Mouse (Mus musculus): ENCODE data around the gene Ubl4b. TPM values are rescaled to one million over a fixed set of nuclear protein-coding genes. Genes with fewer than 3 reads are reported as not detected.

Ubl4b gene
- polyA plus RNA-seq, 1 experiment from 2014 or later, result not detected

DNA sequence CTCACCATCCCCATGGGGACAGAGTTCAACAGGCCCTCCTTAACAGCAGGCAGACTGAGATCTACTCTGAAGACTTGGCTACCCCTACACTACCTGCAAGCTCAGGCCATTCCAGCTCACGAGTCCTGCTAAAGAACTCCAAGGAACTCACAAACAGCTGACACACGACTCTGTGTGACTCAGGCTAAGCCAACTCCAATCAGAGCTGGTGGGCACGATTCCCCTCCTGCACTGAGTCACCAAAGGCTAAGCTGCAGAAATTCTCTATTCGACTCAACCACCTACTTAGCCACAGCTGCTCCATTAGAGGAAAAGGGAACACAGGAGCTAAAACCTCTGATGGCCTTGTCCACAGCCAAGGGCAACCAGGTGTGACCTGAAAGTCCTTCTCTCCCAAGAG lies 38.9 kb downstream of the Ubl4b start:
- peaks cover 22% of the 10 kb centered on the region for H3K4me1 ChIP-seq (replicated peaks)
- no peak overlapping the region for H3K27ac ChIP-seq (replicated peaks)
- no peaks in the 10 kb centered on the region for H3K9me3 ChIP-seq
- peaks cover 71% of the 10 kb centered on the region for H3K27me3 ChIP-seq
- WGBS, result 76% methylated on average over 4 of the region's 4 CpGs
- H3K36me3 ChIP-seq, result no peaks in the 10 kb centered on the region
- no peak overlapping the region for H3K4me3 ChIP-seq
- H3K4me2 ChIP-seq, result peak overlapping the region; percentile 95
- no peak overlapping the region for H3K9ac ChIP-seq
- no peak for ATAC-seq (ENCODE audit: low read depth)

DNA sequence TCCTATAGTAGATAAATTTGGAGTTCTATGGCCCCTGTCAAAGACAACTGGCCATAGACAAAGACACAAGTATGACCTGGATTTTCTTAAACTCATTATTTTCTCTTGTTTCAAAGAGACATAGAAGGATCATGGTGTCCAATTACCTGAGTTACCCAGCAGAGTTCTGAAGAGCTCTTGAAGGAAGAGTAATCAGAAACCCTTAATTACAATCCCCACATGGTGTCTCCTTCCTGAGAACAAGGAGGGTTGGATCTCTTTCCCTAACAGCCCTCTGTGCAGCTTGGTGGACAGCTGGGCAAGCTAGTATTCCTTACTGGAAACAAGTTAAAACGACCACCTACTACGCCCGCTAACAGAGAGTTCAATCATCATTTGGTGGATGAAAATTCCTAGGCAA lies 43.5 kb downstream of the Ubl4b start:
- WGBS, result 81% methylated on average over 3 of the region's 3 CpGs
- Histone ChIP-seq H3K9ac (no peak overlapping the region), H3K9me3 (no peaks in the 10 kb centered on the region), H3K27ac (replicated peaks) (no peak overlapping the region), H3K27me3 (peaks cover 25% of the 10 kb centered on the region), H3K4me2 (no peak overlapping the region), H3K36me3 (no peaks in the 10 kb centered on the region), H3K4me1 (replicated peaks) (peaks cover 6% of the 10 kb centered on the region), H3K4me3 (no peak overlapping the region)
- no peak for ATAC-seq (ENCODE audit: low read depth)

DNA sequence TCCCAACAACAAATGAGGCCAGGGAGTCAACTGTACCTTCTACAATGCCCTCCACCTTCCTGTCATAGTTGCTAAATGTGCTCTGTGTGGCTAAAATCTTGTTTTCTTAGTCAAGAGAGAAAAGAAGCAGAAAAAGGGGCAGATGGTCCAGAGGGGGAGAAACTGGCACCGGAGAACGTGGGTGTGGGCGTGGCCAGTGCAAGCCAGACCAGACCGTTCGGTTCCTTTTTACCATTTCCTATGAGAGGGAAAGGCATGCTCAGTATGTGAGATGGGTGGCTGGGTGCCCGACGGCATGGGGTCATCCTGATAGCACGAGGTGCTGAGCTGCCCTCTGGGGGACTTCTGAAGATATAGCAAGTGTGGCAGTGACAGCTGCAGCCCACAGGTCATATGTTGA lies 46.2 kb downstream of the Ubl4b start:
- no peaks in the 10 kb centered on the region for H3K9me3 ChIP-seq
- 73% methylated on average over 8 of the region's 8 CpGs for WGBS

DNA sequence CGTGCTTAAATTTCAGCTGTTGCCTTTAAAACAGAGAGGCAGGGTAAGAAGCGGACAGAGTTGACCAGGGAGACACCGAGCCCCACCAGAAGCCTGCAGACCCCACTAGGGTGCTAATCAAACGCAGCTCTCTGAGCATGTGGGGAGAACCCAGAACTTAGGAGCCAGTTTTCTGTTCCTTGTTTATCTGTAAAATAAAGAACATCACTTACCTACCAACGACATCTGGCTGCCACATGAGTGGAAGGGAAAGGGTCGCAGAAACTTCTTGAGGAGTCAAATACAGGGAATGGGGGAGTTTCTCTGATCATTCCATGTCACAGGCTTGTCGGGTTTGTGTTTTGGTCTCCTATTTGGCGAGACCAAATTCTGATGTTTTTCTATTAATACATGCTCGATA lies 46.9 kb downstream of the Ubl4b start:
- H3K4me3 ChIP-seq, result no peak overlapping the region
- no peak overlapping the region for H3K9ac ChIP-seq
- no peak overlapping the region for H3K27ac ChIP-seq (replicated peaks)
- no peak overlapping the region for H3K4me2 ChIP-seq
- H3K27me3 ChIP-seq, result no peaks in the 10 kb centered on the region; the same call in 1 of the 2 replicates
- H3K36me3 ChIP-seq, result no peaks in the 10 kb centered on the region
- ATAC-seq (ENCODE audit: low read depth), result no peak
- H3K4me1 ChIP-seq (replicated peaks), result peaks cover 22% of the 10 kb centered on the region
- H3K9me3 ChIP-seq, result no peaks in the 10 kb centered on the region
- 82% methylated on average over 9 of the region's 9 CpGs for WGBS

More for the DNA sequence above, 46.2 kb downstream of the Ubl4b start:
- Histone ChIP-seq H3K9ac (no peak overlapping the region), H3K4me1 (replicated peaks) (peaks cover 22% of the 10 kb centered on the region), H3K4me3 (no peak overlapping the region), H3K27me3 (no peaks in the 10 kb centered on the region; the same call in 1 of the 2 replicates), H3K27ac (replicated peaks) (no peak overlapping the region), H3K36me3 (no peaks in the 10 kb centered on the region), H3K4me2 (no peak overlapping the region)
- no peak for ATAC-seq (ENCODE audit: low read depth)

DNA sequence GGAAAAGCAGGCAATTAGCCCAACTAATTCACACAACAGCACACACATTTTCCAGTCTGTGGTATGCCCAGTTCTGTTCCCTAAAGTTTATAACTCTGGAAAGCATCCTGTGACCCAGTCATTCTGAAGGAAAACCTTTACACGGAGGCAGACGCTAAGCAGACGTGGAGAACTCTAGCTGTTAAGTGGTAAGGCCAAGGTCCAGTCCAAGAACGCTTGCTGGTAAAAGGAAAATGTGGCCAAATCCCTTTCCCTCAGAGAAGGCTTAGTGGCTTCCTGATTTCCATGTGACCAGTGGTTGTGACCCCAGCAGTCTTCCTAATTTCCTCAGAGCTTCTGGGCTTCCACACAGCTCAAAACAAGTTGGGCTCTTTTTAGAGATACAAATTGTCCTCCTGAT lies 48.3 kb downstream of the Ubl4b start:
- no peaks in the 10 kb centered on the region for H3K36me3 ChIP-seq
- no peaks in the 10 kb centered on the region; the same call in 1 of the 2 replicates for H3K27me3 ChIP-seq
- H3K27ac ChIP-seq (replicated peaks), result no peak overlapping the region
- H3K4me3 ChIP-seq, result no peak overlapping the region
- peaks cover 32% of the 10 kb centered on the region for H3K4me1 ChIP-seq (replicated peaks)
- H3K9me3 ChIP-seq, result no peaks in the 10 kb centered on the region
- no peak overlapping the region for H3K9ac ChIP-seq
- ATAC-seq (ENCODE audit: low read depth), result no peak
- WGBS, result 64% methylated on average over 4 of the region's 4 CpGs
- no peak overlapping the region for H3K4me2 ChIP-seq

DNA sequence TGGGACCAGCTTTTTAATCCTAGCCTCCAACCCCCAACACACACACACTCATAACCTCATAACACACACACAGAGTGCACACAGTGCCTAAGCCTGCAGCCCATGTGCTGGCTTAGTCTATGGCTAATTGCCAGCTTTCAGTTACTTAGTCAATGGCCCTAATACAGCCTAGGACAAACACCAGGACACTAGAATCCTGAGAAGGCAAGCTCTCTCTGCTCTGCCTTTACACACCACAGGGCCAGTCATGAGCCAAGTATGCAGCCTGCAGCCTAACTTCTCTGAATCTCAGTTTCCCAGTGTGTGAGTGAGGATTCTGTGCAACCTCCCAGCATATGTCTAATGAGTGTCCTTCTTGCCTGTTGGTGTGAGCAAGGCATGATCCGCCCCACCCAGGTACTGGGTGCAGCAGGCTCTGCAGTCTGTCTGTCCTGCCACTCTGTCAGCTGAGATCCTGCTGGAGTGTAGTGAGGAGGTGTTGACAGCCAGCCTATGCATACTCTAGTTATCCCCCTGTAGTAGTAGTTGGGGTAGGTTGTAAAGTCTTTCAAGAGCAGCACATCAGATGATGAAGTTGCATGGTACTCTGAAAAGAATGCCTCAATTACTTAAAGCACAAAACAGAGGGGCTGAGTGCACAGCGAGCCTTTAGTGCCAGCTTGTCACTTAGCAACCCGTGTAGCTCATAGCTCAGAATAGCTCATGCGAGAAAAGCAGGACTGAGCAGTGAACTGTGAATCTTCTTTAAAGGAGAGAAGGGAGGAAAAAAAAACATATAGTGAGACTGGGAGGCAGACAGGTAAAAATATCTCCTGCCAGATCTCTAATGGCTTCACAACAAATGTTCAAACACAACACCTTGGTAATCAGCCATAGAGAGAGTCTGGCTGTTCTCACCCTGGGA lies 49.2 kb downstream of the Ubl4b start:
- H3K27ac ChIP-seq (replicated peaks), result peak overlapping the region; percentile 20; the same call in 1 of the 2 replicates
- 21% methylated on average over 4 of the region's 4 CpGs for WGBS
- H3K27me3 ChIP-seq, result no peaks in the 10 kb centered on the region; the same call in 1 of the 2 replicates
- no peak overlapping the region for H3K4me3 ChIP-seq
- no peaks in the 10 kb centered on the region for H3K36me3 ChIP-seq
- no peaks in the 10 kb centered on the region for H3K9me3 ChIP-seq
- no peak overlapping the region; the same call in 1 of the 2 replicates for H3K4me2 ChIP-seq
- ATAC-seq (ENCODE audit: low read depth), result peak; percentile 58
- H3K9ac ChIP-seq, result no peak overlapping the region
- H3K4me1 ChIP-seq (replicated peaks), result peaks cover 40% of the 10 kb centered on the region

DNA sequence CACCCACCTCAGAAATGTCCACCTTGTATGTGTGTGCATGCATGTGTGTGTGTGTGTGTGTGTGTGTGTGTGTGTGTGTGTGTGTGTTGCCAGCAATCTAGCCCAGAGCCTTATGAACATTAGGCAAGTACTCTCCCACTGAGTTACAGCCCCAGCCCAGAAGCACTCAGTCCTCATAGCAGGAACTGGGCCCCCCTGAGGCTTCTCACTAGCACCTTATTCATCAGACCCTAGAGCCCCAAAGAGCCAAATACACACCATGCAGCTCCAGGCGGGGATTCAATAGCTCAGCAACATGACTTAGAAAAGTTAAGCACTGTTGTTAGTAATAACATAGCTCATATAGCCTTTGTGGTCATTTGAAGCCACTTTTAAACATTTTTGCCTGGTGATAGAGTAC lies 50.3 kb downstream of the Ubl4b start:
- H3K4me2 ChIP-seq, result no peak overlapping the region

DNA sequence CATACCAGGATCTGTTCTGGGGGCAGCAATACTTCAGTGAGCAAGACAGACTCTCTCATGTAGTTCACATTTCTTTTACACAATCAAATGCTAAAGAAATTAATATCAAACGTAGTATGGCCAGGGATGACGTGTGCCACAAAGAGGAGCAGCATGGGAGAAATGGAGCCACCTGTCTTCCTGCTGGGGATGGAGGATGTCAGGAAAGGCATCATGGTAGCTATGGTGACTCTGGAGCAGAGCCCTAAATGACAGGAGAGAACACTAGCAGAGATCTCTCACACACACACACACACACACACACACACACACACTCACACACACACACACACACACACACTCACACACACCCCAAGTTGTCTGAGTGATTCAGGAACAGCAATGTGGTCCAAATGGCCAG lies 51.2 kb downstream of the Ubl4b start:
- Histone ChIP-seq H3K27me3 (no peaks in the 10 kb centered on the region; the same call in 1 of the 2 replicates), H3K9ac (no peak overlapping the region), H3K4me1 (replicated peaks) (peaks cover 41% of the 10 kb centered on the region), H3K4me2 (no peak overlapping the region), H3K27ac (replicated peaks) (no peak overlapping the region), H3K36me3 (peaks cover 7% of the 10 kb centered on the region; the same call in 1 of the 2 replicates), H3K4me3 (no peak overlapping the region), H3K9me3 (no peaks in the 10 kb centered on the region)
- ATAC-seq (ENCODE audit: low read depth), result no peak
- WGBS, result 81% methylated on average over 2 of the region's 2 CpGs

More for the DNA sequence above, 50.3 kb downstream of the Ubl4b start:
- no peaks in the 10 kb centered on the region; the same call in 1 of the 2 replicates for H3K27me3 ChIP-seq
- peaks cover 4% of the 10 kb centered on the region; the same call in 1 of the 2 replicates for H3K36me3 ChIP-seq
- H3K4me1 ChIP-seq (replicated peaks), result peaks cover 41% of the 10 kb centered on the region
- H3K9ac ChIP-seq, result no peak overlapping the region
- WGBS, result 71% methylated on average over 1 of the region's 1 CpGs
- H3K9me3 ChIP-seq, result no peaks in the 10 kb centered on the region
- no peak overlapping the region for H3K4me3 ChIP-seq
- ATAC-seq (ENCODE audit: low read depth), result no peak
- no peak overlapping the region for H3K27ac ChIP-seq (replicated peaks)

Other genes starting within 250 kb of the Ubl4b start
- 8.4 TPM in 2 replicates for gene Rbm15, start 221.4 kb downstream of the Ubl4b start, polyA plus RNA-seq (2015; fragmentation: Nextera tagmentation; extraction: Ambion mirVana)
- 1.8 TPM in 2 replicates for gene Kcnc4, start 95.5 kb downstream of the Ubl4b start, polyA plus RNA-seq (2015; fragmentation: Nextera tagmentation; extraction: Ambion mirVana)
- gene Slc6a17, start 37.1 kb downstream of the Ubl4b start, polyA plus RNA-seq (2015; fragmentation: Nextera tagmentation; extraction: Ambion mirVana), result 8.1 and 8.7 TPM in 2 replicates
- gene Alx3, start 40.0 kb upstream of the Ubl4b start, polyA plus RNA-seq (2015; fragmentation: Nextera tagmentation; extraction: Ambion mirVana), result 0.58 TPM in 1 of 2 replicates, not detected in the other
- gene Gm10961, start 76.2 kb upstream of the Ubl4b start, polyA plus RNA-seq (2015; fragmentation: Nextera tagmentation; extraction: Ambion mirVana), result not detected in 2 replicates
- gene Strip1, start 76.6 kb upstream of the Ubl4b start, polyA plus RNA-seq (2015; fragmentation: Nextera tagmentation; extraction: Ambion mirVana), result 128 and 133 TPM in 2 replicates
- 100 and 109 TPM in 2 replicates for gene Ahcyl1, start 141.5 kb upstream of the Ubl4b start, polyA plus RNA-seq (2015; fragmentation: Nextera tagmentation; extraction: Ambion mirVana)
- gene Csf1, start 205.4 kb upstream of the Ubl4b start, polyA plus RNA-seq (2015; fragmentation: Nextera tagmentation; extraction: Ambion mirVana), result 7.9 and 8.4 TPM in 2 replicates

Measured in neural tube, embryonic 13.5 days (tissue).